Comparison of ENCODE assay signal across 32 mouse cellular contexts in genomic region chr4:100000971-100001370, GRCm38 (mm10).
DNase-seq lines count a peak whose midpoint lies in the region; ATAC-seq lines count a peak whose summit lies in the region.
"Had no signal": no experiment of that assay in that cellular context is flagged by ENCODE, and none has a peak within 500 bp of the region (broad histone marks: within the 10 kb centered on the region; RNA-seq: fewer than 3 reads in every experiment).

No protein-coding gene starts in this region.

- H3K9ac ChIP-seq in forebrain, embryonic 11.5 days (ENCODE audit: low read length), result no peak overlapping the region
- H3K9ac ChIP-seq in kidney, embryonic 16.5 days (replicated peaks; ENCODE audit: low read length), result no peak overlapping the region
- no peak overlapping the region for H3K9ac ChIP-seq in hindbrain, embryonic 16.5 days (ENCODE audit: low read depth, low read length)
- H3K9ac ChIP-seq: forebrain, embryonic 13.5 days; hindbrain, embryonic 12.5 days; liver, embryonic 14.5 days; neural tube, embryonic 12.5 days had no signal

- no peak overlapping the region for H3K27ac ChIP-seq in forebrain, embryonic 11.5 days (ENCODE audit: low read depth, low read length)
- H3K27ac ChIP-seq in forebrain, embryonic 10.5 days, result no peak overlapping the region
- peak overlapping the region; percentile 14; the same call in 1 of the 2 replicates for H3K27ac ChIP-seq in kidney, embryonic 16.5 days (ENCODE audit: low read length)
- no peak overlapping the region for H3K27ac ChIP-seq in hindbrain, embryonic 16.5 days (ENCODE audit: low read depth, low read length)
- H3K27ac ChIP-seq: forebrain, embryonic 13.5 days; heart, adult 2 months; hindbrain, embryonic 12.5 days; liver, embryonic 14.5 days; midbrain, embryonic 10.5 days; neural tube, embryonic 12.5 days; stomach, postnatal 0 days had no signal

- H3K9me3 ChIP-seq in forebrain, embryonic 11.5 days (ENCODE audit: control insufficient read depth, low read length), result no peaks in the 10 kb centered on the region
- H3K9me3 ChIP-seq in forebrain, embryonic 10.5 days, result no peaks in the 10 kb centered on the region
- H3K9me3 ChIP-seq in kidney, embryonic 16.5 days (ENCODE audit: low read length), result no peaks in the 10 kb centered on the region
- no peaks in the 10 kb centered on the region for H3K9me3 ChIP-seq in hindbrain, embryonic 16.5 days (ENCODE audit: control insufficient read depth, low read length)
- H3K9me3 ChIP-seq: forebrain, embryonic 13.5 days; G1E; hindbrain, embryonic 12.5 days; midbrain, embryonic 10.5 days; neural tube, embryonic 12.5 days had no signal

- H3K36me3 ChIP-seq in forebrain, embryonic 11.5 days (ENCODE audit: control insufficient read depth, insufficient read depth, low read length), result no peaks in the 10 kb centered on the region
- H3K36me3 ChIP-seq in forebrain, embryonic 10.5 days (replicated peaks), result no peaks in the 10 kb centered on the region
- H3K36me3 ChIP-seq in kidney, embryonic 16.5 days (ENCODE audit: insufficient read depth, low read length), result no peaks in the 10 kb centered on the region
- H3K36me3 ChIP-seq in hindbrain, embryonic 16.5 days (ENCODE audit: control insufficient read depth, insufficient read depth, low read length), result no peaks in the 10 kb centered on the region
- H3K36me3 ChIP-seq: G1E; hindbrain, embryonic 12.5 days; midbrain, embryonic 10.5 days; neural tube, embryonic 12.5 days had no signal

- 77% methylated on average over 5 of the region's 5 CpGs for WGBS in forebrain, embryonic 11.5 days
- WGBS in forebrain, embryonic 10.5 days, result 75% methylated on average over 5 of the region's 5 CpGs
- 50% methylated on average over 5 of the region's 5 CpGs for WGBS in kidney, embryonic 16.5 days
- 63% methylated on average over 5 of the region's 5 CpGs for WGBS in hindbrain, embryonic 16.5 days

- no peak for ATAC-seq in forebrain, embryonic 11.5 days (replicated peaks; ENCODE audit: low FRiP score)
- ATAC-seq in kidney, embryonic 16.5 days (ENCODE audit: low FRiP score, low TSS enrichment), result no peak
- ATAC-seq in hindbrain, embryonic 16.5 days, result no peak
- ATAC-seq: forebrain, embryonic 13.5 days; intestine, embryonic 16.5 days; Patski had no signal

- H3K27me3 ChIP-seq in forebrain, embryonic 11.5 days (ENCODE audit: control insufficient read depth, insufficient read depth, low read length), result no peaks in the 10 kb centered on the region
- no peaks in the 10 kb centered on the region for H3K27me3 ChIP-seq in forebrain, embryonic 10.5 days (ENCODE audit: poor library complexity, severe bottlenecking)
- no peaks in the 10 kb centered on the region for H3K27me3 ChIP-seq in kidney, embryonic 16.5 days (ENCODE audit: insufficient read depth, low read length)
- H3K27me3 ChIP-seq in hindbrain, embryonic 16.5 days (replicated peaks; ENCODE audit: control insufficient read depth, insufficient read depth, low read length), result no peaks in the 10 kb centered on the region
- H3K27me3 ChIP-seq: forebrain, embryonic 13.5 days; hindbrain, embryonic 12.5 days; neural tube, embryonic 12.5 days; Patski had no signal

- no peaks in the 10 kb centered on the region for H3K4me1 ChIP-seq in forebrain, embryonic 11.5 days (replicated peaks; ENCODE audit: control insufficient read depth, insufficient read depth, low read length)
- no peaks in the 10 kb centered on the region for H3K4me1 ChIP-seq in forebrain, embryonic 10.5 days
- H3K4me1 ChIP-seq in kidney, embryonic 16.5 days (ENCODE audit: insufficient read depth, low read length), result 0 out of 2 replicates have a peak, but pooled peaks cover 8% of the 10 kb centered on the region
- no peaks in the 10 kb centered on the region for H3K4me1 ChIP-seq in hindbrain, embryonic 16.5 days (ENCODE audit: control insufficient read depth, insufficient read depth, low read depth, low read length)
- H3K4me1 ChIP-seq: forebrain, embryonic 13.5 days; hindbrain, embryonic 12.5 days; midbrain, embryonic 10.5 days; neural tube, embryonic 12.5 days had no signal

- no peak overlapping the region for H3K4me3 ChIP-seq in forebrain, embryonic 11.5 days (ENCODE audit: low read depth, low read length)
- H3K4me3 ChIP-seq in forebrain, embryonic 10.5 days, result no peak overlapping the region
- no peak overlapping the region for H3K4me3 ChIP-seq in kidney, embryonic 16.5 days (ENCODE audit: low read length)
- H3K4me3 ChIP-seq in hindbrain, embryonic 16.5 days (ENCODE audit: low read length), result no peak overlapping the region
- H3K4me3 ChIP-seq: erythroblast, embryonic 14.5 days; forebrain, embryonic 13.5 days; heart, adult 2 months; hindbrain, embryonic 12.5 days; midbrain, embryonic 10.5 days; myocyte; neural tube, embryonic 12.5 days had no signal

- no peak overlapping the region for H3K4me2 ChIP-seq in forebrain, embryonic 11.5 days (ENCODE audit: low read depth, low read length, severe bottlenecking)
- H3K4me2 ChIP-seq in kidney, embryonic 16.5 days (replicated peaks; ENCODE audit: low read depth, low read length), result no peak overlapping the region
- H3K4me2 ChIP-seq in hindbrain, embryonic 16.5 days (ENCODE audit: low read length), result no peak overlapping the region
- H3K4me2 ChIP-seq: forebrain, embryonic 13.5 days; hindbrain, embryonic 12.5 days; neural tube, embryonic 12.5 days had no signal

- peak; percentile 5 for DNase-seq in forebrain, embryonic 11.5 days (ENCODE audit: low spot score)
- DNase-seq in forebrain, embryonic 10.5 days (ENCODE audit: extremely low spot score, low spot score), result no peak
- DNase-seq in heart, adult 9 months (ENCODE audit: low spot score in 2 of 2), result peak; percentile 0
- DNase-seq in heart, adult 8-10 months (ENCODE audit: low spot score), result no peak
- DNase-seq in kidney, adult 11 months, result no peak
- peak; percentile 32 for DNase-seq in kidney, postnatal 10 days
- DNase-seq: adrenal gland, postnatal 14 days; cerebellum, adult 11-12 months; cerebellum, postnatal 14 days; heart, adult 2 months; heart, postnatal 14 days; layer of hippocampus, postnatal 36 days; liver; lung, adult 2 months; lung, postnatal 14 days; right cerebral cortex, adult 18-20 months; right cerebral cortex, postnatal 4 days; thymus, adult 18-20 months; thymus, postnatal 25 days had no signal

Comparison
In these comparisons a context has a peak if more than half of its experiments do, and no peak if none do; other contexts are left out.
1. DNase-seq: peak in forebrain, embryonic 11.5 days (single experiment), heart, adult 9 months (2 of 2) and kidney, postnatal 10 days (single experiment); none in forebrain, embryonic 10.5 days (single experiment), heart, adult 8-10 months (single experiment) and kidney, adult 11 months (single experiment).